Mouse (Mus musculus) neural tube, embryonic 12.5 days (tissue): Measurements from ENCODE around the gene Fam129c. TPM values are rescaled to one million over a fixed set of nuclear protein-coding genes. Genes with fewer than 3 reads are reported as not detected.

Source experiments
- ATAC-seq: fragments of 200-750 bp; cut with Nextera tagmentation; 2 replicates; pipeline ENCODE4 v1.8.0; 2017; ENCODE audit warnings: low read depth, mild to moderate bottlenecking, moderate TSS enrichment, moderate library complexity; ENCODE audit not compliant: low FRiP score
- H3K27ac ChIP-seq: fragments of 300-500 bp; sonication (generic); 2 replicates; pipeline ENCODE4 v1.5.1; 2016
- H3K27me3 ChIP-seq: fragments of 300-500 bp; sonication (generic); replicated peaks from 2 replicates; pipeline ENCODE4 v1.6.1; 2016; ENCODE audit warnings: mild to moderate bottlenecking
- H3K36me3 ChIP-seq: fragments of 300-500 bp; sonication (generic); 2 replicates; pipeline ENCODE4 v1.6.1; 2016; ENCODE audit warnings: mild to moderate bottlenecking
- H3K4me1 ChIP-seq: fragments of 300-500 bp; sonication (generic); 2 replicates; pipeline ENCODE4 v1.6.1; 2016
- H3K4me2 ChIP-seq: fragments of 300-500 bp; sonication (generic); replicated peaks from 2 replicates; pipeline ENCODE4 v1.6.1; 2016; ENCODE audit warnings: mild to moderate bottlenecking
- H3K4me3 ChIP-seq: fragments of 300-500 bp; sonication (generic); 2 replicates; pipeline ENCODE4 v1.5.1; 2016
- H3K9ac ChIP-seq: fragments of 300-500 bp; sonication (generic); 2 replicates; pipeline ENCODE4 v1.6.1; 2016; ENCODE audit warnings: mild to moderate bottlenecking
- H3K9me3 ChIP-seq: fragments of 300-500 bp; sonication (generic); 2 replicates; pipeline ENCODE4 v1.6.1; 2016; ENCODE audit warnings: mild to moderate bottlenecking
- WGBS: fragments of 180-500 bp; shearing (Covaris S2); methylation state at CpG from one replicate; pipeline ENCODE4 v1.1.7; 2016; 5-methylcytosine and 5-hydroxymethylcytosine counted together
- polyA plus RNA-seq: library from polyadenylated mRNA; unstranded; fragments of >200 nt; fragmentation: Nextera tagmentation; extraction: Ambion mirVana; gene quantifications from 2 replicates; pipeline ENCODE4 v1.2.1, GENCODE M21; 2016

Fam129c gene
- polyA plus RNA-seq, 1 experiment from 2014 or later = 4.9 TPM

- Histone ChIP-seq H3K4me3 (no peak within 1 kb of the TSS), H3K4me1 (peaks cover 19% of the 10 kb centered on the region), H3K27ac (no peak within 1 kb of the TSS), H3K36me3 (no peaks in the 10 kb centered on the region), H3K4me2 (no peak within 1 kb of the TSS), H3K27me3 (peaks cover 53% of the 10 kb centered on the region), H3K9me3 (peaks cover 6% of the 10 kb centered on the region; the same call in 1 of the 2 replicates), H3K9ac (no peak within 1 kb of the TSS)
- 69% methylated on average over 3 of the region's 3 CpGs for WGBS
- ATAC-seq = no peak
Measured at GRCm38 (mm10) chr8:71566501-71566900, 30.9 kb upstream of the Fam129c start, which contains the start of gene Nxnl1. TSS of gene Nxnl1 (minus strand) at chr8:71566601.

- WGBS = 77% methylated on average over 7 of the region's 7 CpGs
- Histone ChIP-seq H3K4me2 (no peak overlapping the region), H3K27me3 (peaks cover 42% of the 10 kb centered on the region), H3K9ac (no peak overlapping the region), H3K27ac (no peak overlapping the region), H3K9me3 (peaks cover 6% of the 10 kb centered on the region; the same call in 1 of the 2 replicates), H3K4me1 (peaks cover 20% of the 10 kb centered on the region), H3K4me3 (no peak overlapping the region), H3K36me3 (no peaks in the 10 kb centered on the region)
- no peak for ATAC-seq
Measured at GRCm38 (mm10) chr8:71567587-71567986, 29.9 kb upstream of the Fam129c start.

GRCm38 (mm10) chr8:71568387-71568937 is 29.0 kb upstream of the Fam129c start, which contains the start of gene Slc27a1:
TSS of gene Slc27a1 (plus strand) at chr8:71568882.
- Histone ChIP-seq H3K4me2 (peak within 1 kb of the TSS; percentile 89), H3K27ac (no peak within 1 kb of the TSS; the same call in 1 of the 2 replicates), H3K9me3 (peaks cover 6% of the 10 kb centered on the region; the same call in 1 of the 2 replicates), H3K4me1 (peaks cover 28% of the 10 kb centered on the region), H3K9ac (peak within 1 kb of the TSS; percentile 52), H3K36me3 (no peaks in the 10 kb centered on the region), H3K27me3 (peaks cover 33% of the 10 kb centered on the region), H3K4me3 (peak within 1 kb of the TSS; percentile 61)
- no peak for ATAC-seq
- WGBS = 13% methylated on average over 13 of the region's 13 CpGs

- peaks cover 28% of the 10 kb centered on the region for H3K4me1 ChIP-seq
- 18% methylated on average over 6 of the region's 6 CpGs for WGBS
- peak overlapping the region; percentile 89 for H3K4me2 ChIP-seq
- H3K27ac ChIP-seq = no peak overlapping the region
- H3K9me3 ChIP-seq = peaks cover 5% of the 10 kb centered on the region; the same call in 1 of the 2 replicates
- peak overlapping the region; percentile 61 for H3K4me3 ChIP-seq
- peak overlapping the region; percentile 52; the same call in 1 of the 2 replicates for H3K9ac ChIP-seq
- peaks cover 29% of the 10 kb centered on the region for H3K27me3 ChIP-seq
- no peaks in the 10 kb centered on the region for H3K36me3 ChIP-seq
- no peak for ATAC-seq
Measured at GRCm38 (mm10) chr8:71568941-71569340, 28.5 kb upstream of the Fam129c start.

- ATAC-seq = peak; percentile 82
- peaks cover 26% of the 10 kb centered on the region for H3K27me3 ChIP-seq
- peaks cover 28% of the 10 kb centered on the region for H3K4me1 ChIP-seq
- H3K9ac ChIP-seq = peak overlapping the region; percentile 52
- H3K27ac ChIP-seq = no peak overlapping the region; the same call in 1 of the 2 replicates
- H3K4me2 ChIP-seq = peak overlapping the region; percentile 89
- peak overlapping the region; percentile 61 for H3K4me3 ChIP-seq
- no peaks in the 10 kb centered on the region for H3K9me3 ChIP-seq
- H3K36me3 ChIP-seq = no peaks in the 10 kb centered on the region
- under 1% methylated on average over 51 of the region's 51 CpGs for WGBS
Measured at GRCm38 (mm10) chr8:71569366-71570290, 27.8 kb upstream of the Fam129c start.

- Histone ChIP-seq H3K9me3 (no peaks in the 10 kb centered on the region), H3K4me3 (peak overlapping the region; percentile 61), H3K36me3 (no peaks in the 10 kb centered on the region), H3K27me3 (peaks cover 20% of the 10 kb centered on the region), H3K9ac (peak overlapping the region; percentile 72), H3K4me2 (peak overlapping the region; percentile 89), H3K4me1 (peaks cover 28% of the 10 kb centered on the region), H3K27ac (peak overlapping the region; percentile 50)
- ATAC-seq = peak; percentile 84
- WGBS = under 1% methylated on average over 41 of the region's 41 CpGs
Measured at GRCm38 (mm10) chr8:71570291-71570954, 27.0 kb upstream of the Fam129c start.

- peaks cover 11% of the 10 kb centered on the region for H3K27me3 ChIP-seq
- H3K4me1 ChIP-seq = peaks cover 28% of the 10 kb centered on the region
- no peaks in the 10 kb centered on the region for H3K9me3 ChIP-seq
- H3K4me3 ChIP-seq = no peak overlapping the region
- no peak overlapping the region for H3K9ac ChIP-seq
- H3K36me3 ChIP-seq = no peaks in the 10 kb centered on the region
- H3K27ac ChIP-seq = no peak overlapping the region
- peak overlapping the region; percentile 89; the same call in 1 of the 2 replicates for H3K4me2 ChIP-seq
- WGBS = 87% methylated on average over 2 of the region's 2 CpGs
- ATAC-seq = no peak
Measured at GRCm38 (mm10) chr8:71572077-71572476, 25.4 kb upstream of the Fam129c start.

- 76% methylated on average over 9 of the region's 9 CpGs for WGBS
- H3K27ac ChIP-seq = no peak overlapping the region; the same call in 1 of the 2 replicates
- no peak for ATAC-seq
- no peaks in the 10 kb centered on the region for H3K36me3 ChIP-seq
- peaks cover 28% of the 10 kb centered on the region for H3K4me1 ChIP-seq
- peak overlapping the region; percentile 89 for H3K4me2 ChIP-seq
- H3K9ac ChIP-seq = 0 out of 2 replicates have a peak overlapping the region, but pooled peaks have one; percentile 8
- no peak overlapping the region for H3K4me3 ChIP-seq
- H3K27me3 ChIP-seq = peaks cover 10% of the 10 kb centered on the region
- no peaks in the 10 kb centered on the region for H3K9me3 ChIP-seq
Measured at GRCm38 (mm10) chr8:71572847-71573633, 24.4 kb upstream of the Fam129c start.

GRCm38 (mm10) chr8:71574426-71574825 is 23.0 kb upstream of the Fam129c start:
- Histone ChIP-seq H3K27ac (no peak overlapping the region), H3K4me1 (peaks cover 20% of the 10 kb centered on the region), H3K9ac (no peak overlapping the region), H3K36me3 (peaks cover 2% of the 10 kb centered on the region; the same call in 1 of the 2 replicates), H3K4me2 (no peak overlapping the region), H3K27me3 (no peaks in the 10 kb centered on the region), H3K4me3 (no peak overlapping the region), H3K9me3 (no peaks in the 10 kb centered on the region)
- WGBS = 78% methylated on average over 7 of the region's 7 CpGs
- no peak for ATAC-seq

- H3K4me2 ChIP-seq = no peak overlapping the region
- H3K4me3 ChIP-seq = no peak overlapping the region
- no peak overlapping the region for H3K27ac ChIP-seq
- 81% methylated on average over 1 of the region's 1 CpGs for WGBS
- no peaks in the 10 kb centered on the region for H3K9me3 ChIP-seq
- no peaks in the 10 kb centered on the region for H3K27me3 ChIP-seq
- peaks cover 7% of the 10 kb centered on the region; the same call in 1 of the 2 replicates for H3K36me3 ChIP-seq
- no peak for ATAC-seq
- no peak overlapping the region for H3K9ac ChIP-seq
- H3K4me1 ChIP-seq = peaks cover 20% of the 10 kb centered on the region
Measured at GRCm38 (mm10) chr8:71575020-71575419, 22.4 kb upstream of the Fam129c start.

GRCm38 (mm10) chr8:71577856-71578387 is 19.5 kb upstream of the Fam129c start:
- Histone ChIP-seq H3K27me3 (no peaks in the 10 kb centered on the region), H3K4me1 (0 out of 2 replicates have a peak, but pooled peaks cover 5% of the 10 kb centered on the region), H3K9ac (no peak overlapping the region), H3K4me3 (no peak overlapping the region), H3K9me3 (no peaks in the 10 kb centered on the region), H3K36me3 (peaks cover 15% of the 10 kb centered on the region), H3K4me2 (no peak overlapping the region), H3K27ac (no peak overlapping the region)
- WGBS = 82% methylated on average over 4 of the region's 4 CpGs
- no peak for ATAC-seq
